Mouse (Mus musculus) erythroblast, embryonic 14.5 days (primary cell): ENCODE data around the gene Serpinb6c.

Experiments used
- GATA1 ChIP-seq: IDR thresholded peaks from 2 replicates; pipeline ENCODE4 v1.6.1; 2012; ENCODE audit warnings: low read length, inconsistent platforms, mixed read lengths
- TAL1 ChIP-seq: IDR thresholded peaks from 3 replicates; pipeline ENCODE4 v1.6.1; 2012; ENCODE audit warnings: low read length, inconsistent platforms, mixed read lengths

DNA sequence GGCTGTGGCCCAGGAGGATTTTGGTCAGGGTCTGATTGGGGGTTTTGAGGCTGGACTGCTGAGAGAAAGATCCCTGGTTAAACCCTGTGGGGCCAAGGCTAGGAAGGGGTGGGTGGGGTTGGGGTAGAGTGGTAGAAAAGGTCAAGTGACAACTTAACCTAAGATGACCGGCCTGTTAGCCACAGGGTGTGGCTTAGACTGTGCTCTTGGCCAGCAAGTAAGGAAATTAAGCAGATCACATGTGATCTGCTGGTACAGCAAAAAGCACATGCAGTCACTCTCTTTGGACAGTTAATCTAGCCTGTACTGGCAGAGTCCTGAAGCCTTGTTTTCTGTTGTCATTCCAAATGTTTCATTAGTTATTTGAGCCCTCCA lies 46.6 kb upstream of the Serpinb6c start:
- TF ChIP-seq TAL1 (no peak), GATA1 (no peak)
